Mouse (Mus musculus): ENCODE measurements at regions not wholly inside any gene's neighbourhood (a gene's known extent, or its start where the extent isn't known, plus 50 kb on each side); places are given as distances from the start of the nearest gene placed in this dataset.

DNA sequence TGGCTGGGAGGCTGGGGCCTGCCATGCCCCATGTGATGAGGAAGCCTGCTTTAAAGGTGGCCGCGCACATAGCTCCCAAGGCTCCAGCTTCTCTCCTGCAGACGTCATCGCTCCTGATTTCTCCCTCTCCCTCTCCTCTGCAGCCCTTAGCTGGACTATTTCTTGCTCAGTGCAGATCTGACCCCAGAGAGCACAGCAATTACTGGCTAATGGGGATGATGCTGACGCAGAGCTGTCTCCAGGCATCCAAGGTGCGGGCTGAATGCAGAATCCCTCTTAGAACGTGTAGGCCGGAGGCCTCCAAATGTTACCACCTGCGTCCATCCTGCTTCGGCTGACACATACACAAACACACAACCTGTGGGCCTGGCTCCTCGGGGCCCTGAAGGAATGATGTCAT, 63.5 kb upstream of the Trp53i11 start:
- no peak overlapping the region for H3K9ac ChIP-seq (ENCODE audit: insufficient read depth, low read depth, low read length, poor library complexity, severe bottlenecking)
- 0 out of 4 replicates have a peak, but pooled peaks cover 0 to 2% of the 10 kb centered on the region in 2 experiments for H3K4me1 ChIP-seq (ENCODE audit: control insufficient read depth in 2 of 2, insufficient read depth in 2 of 2, low read length in 2 of 2, poor library complexity in 1 of 2)
- no peak for DNase-seq (ENCODE audit: low read depth, low spot score)
- no peaks in the 10 kb centered on the region for H3K9me3 ChIP-seq (ENCODE audit: control insufficient read depth, insufficient read depth, low read depth, low read length)
- no peak overlapping the region for H3K27ac ChIP-seq (ENCODE audit: insufficient read depth, low read depth, low read length, poor library complexity, severe bottlenecking)
- no peak overlapping the region for H3K4me3 ChIP-seq (ENCODE audit: insufficient read depth in 1 of 2, low read depth in 1 of 2, low read length in 2 of 2, poor library complexity in 1 of 2, severe bottlenecking in 1 of 2)
- no peak for TF ChIP-seq MAFK (IDR thresholded peaks at IDR 0.05; ENCODE audit: insufficient read depth, low read depth, low read length)
- no peaks in the 10 kb centered on the region for H3K36me3 ChIP-seq (ENCODE audit: control insufficient read depth, insufficient read depth, low read length, poor library complexity, severe bottlenecking)
- in situ Hi-C loops (cut with MboI; ENCODE audit: low sequenced_read_pairs in 2 of 2, unreplicated experiment in 2 of 2) = no loop called here

DNA sequence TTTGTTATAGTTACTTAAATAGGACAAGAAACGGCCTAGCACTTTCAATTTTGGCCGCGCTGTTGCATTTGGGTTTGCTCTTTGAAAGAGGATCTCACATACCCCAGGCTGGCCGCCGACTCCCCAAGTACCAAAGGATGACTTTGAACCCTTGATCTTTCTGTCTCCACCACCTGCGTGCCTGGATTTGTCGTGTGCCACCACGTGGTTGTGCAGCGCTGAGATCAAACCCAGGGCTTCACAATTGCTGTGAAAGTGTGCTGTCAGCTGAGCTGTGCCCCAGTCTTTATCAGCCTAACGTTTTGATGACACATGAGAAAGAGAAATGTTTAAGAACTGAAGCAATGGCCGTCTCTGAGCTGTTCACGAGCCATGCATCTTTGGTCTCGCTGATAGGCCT, 67.0 kb upstream of the Trp53i11 start:
- Histone ChIP-seq H3K36me3 (ENCODE audit: control insufficient read depth, insufficient read depth, low read length, poor library complexity, severe bottlenecking) (no peaks in the 10 kb centered on the region), H3K9ac (ENCODE audit: insufficient read depth, low read depth, low read length, poor library complexity, severe bottlenecking) (no peak overlapping the region), H3K4me1 (ENCODE audit: control insufficient read depth in 2 of 2, insufficient read depth in 2 of 2, low read length in 2 of 2, poor library complexity in 1 of 2) (0 out of 4 replicates have a peak, but pooled peaks cover 0 to 2% of the 10 kb centered on the region in 2 experiments), H3K4me3 (ENCODE audit: insufficient read depth in 1 of 2, low read depth in 1 of 2, low read length in 2 of 2, poor library complexity in 1 of 2, severe bottlenecking in 1 of 2) (no peak overlapping the region), H3K9me3 (ENCODE audit: control insufficient read depth, insufficient read depth, low read depth, low read length) (no peaks in the 10 kb centered on the region), H3K27ac (ENCODE audit: insufficient read depth, low read depth, low read length, poor library complexity, severe bottlenecking) (no peak overlapping the region)
- no peak for DNase-seq (ENCODE audit: low read depth, low spot score)
- in situ Hi-C loops (cut with MboI; ENCODE audit: low sequenced_read_pairs in 2 of 2, unreplicated experiment in 2 of 2) = no loop called here
- TF ChIP-seq MAFK (IDR thresholded peaks at IDR 0.05; ENCODE audit: insufficient read depth, low read depth, low read length) (no peak), CHD2 (IDR thresholded peaks at IDR 0.05; ENCODE audit: low read depth, low read length) (no peak), HCFC1 (IDR thresholded peaks at IDR 0.05; ENCODE audit: borderline replicate concordance, insufficient read depth, low read length) (no peak), ZC3H11A (IDR thresholded peaks at IDR 0.05; ENCODE audit: borderline replicate concordance, low read depth, low read length) (no peak), ZNF384 (IDR thresholded peaks at IDR 0.05; ENCODE audit: low read depth, low read length) (no peak)

DNA sequence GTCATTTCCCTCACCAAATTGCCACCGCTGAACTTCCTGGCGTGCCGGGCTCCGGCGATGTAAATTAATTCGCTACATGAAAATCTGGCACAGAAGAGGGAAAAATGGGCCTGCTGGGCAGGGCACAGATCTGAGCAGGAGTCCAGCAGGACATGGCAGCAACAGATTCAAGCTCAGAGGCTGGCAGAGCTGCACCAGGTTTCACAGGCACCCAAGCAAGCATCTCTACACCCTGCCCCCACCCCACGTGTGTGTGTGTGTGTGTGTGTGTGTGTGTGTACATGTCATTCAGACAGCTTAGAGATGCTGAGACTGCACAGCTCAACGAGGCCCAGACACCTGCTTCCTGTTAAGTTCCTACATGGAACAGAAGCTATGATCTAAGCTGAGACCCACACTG, 68.3 kb upstream of the Trp53i11 start:
- Histone ChIP-seq H3K36me3 (ENCODE audit: control insufficient read depth, insufficient read depth, low read length, poor library complexity, severe bottlenecking) (no peaks in the 10 kb centered on the region), H3K27ac (ENCODE audit: insufficient read depth, low read depth, low read length, poor library complexity, severe bottlenecking) (no peak overlapping the region), H3K4me1 (ENCODE audit: control insufficient read depth in 2 of 2, insufficient read depth in 2 of 2, low read length in 2 of 2, poor library complexity in 1 of 2) (peaks cover 2 to 5% of the 10 kb centered on the region in 2 experiments; a peak in 2 of 4 replicates), H3K9me3 (ENCODE audit: control insufficient read depth, insufficient read depth, low read depth, low read length) (no peaks in the 10 kb centered on the region), H3K9ac (ENCODE audit: insufficient read depth, low read depth, low read length, poor library complexity, severe bottlenecking) (no peak overlapping the region), H3K4me3 (ENCODE audit: insufficient read depth in 1 of 2, low read depth in 1 of 2, low read length in 2 of 2, poor library complexity in 1 of 2, severe bottlenecking in 1 of 2) (no peak overlapping the region)
- in situ Hi-C loops (cut with MboI; ENCODE audit: low sequenced_read_pairs in 2 of 2, unreplicated experiment in 2 of 2) = no loop called here
- no peak for TF ChIP-seq ZNF384 (IDR thresholded peaks at IDR 0.05; ENCODE audit: low read depth, low read length)
- TF ChIP-seq CHD2 (IDR thresholded peaks at IDR 0.05; ENCODE audit: low read depth, low read length) = no peak
- no peak for TF ChIP-seq ZC3H11A (IDR thresholded peaks at IDR 0.05; ENCODE audit: borderline replicate concordance, low read depth, low read length)
- no peak for TF ChIP-seq HCFC1 (IDR thresholded peaks at IDR 0.05; ENCODE audit: borderline replicate concordance, insufficient read depth, low read length)
- TF ChIP-seq MAFK (IDR thresholded peaks at IDR 0.05; ENCODE audit: insufficient read depth, low read depth, low read length) = no peak
- DNase-seq (ENCODE audit: low read depth, low spot score) = no peak

DNA sequence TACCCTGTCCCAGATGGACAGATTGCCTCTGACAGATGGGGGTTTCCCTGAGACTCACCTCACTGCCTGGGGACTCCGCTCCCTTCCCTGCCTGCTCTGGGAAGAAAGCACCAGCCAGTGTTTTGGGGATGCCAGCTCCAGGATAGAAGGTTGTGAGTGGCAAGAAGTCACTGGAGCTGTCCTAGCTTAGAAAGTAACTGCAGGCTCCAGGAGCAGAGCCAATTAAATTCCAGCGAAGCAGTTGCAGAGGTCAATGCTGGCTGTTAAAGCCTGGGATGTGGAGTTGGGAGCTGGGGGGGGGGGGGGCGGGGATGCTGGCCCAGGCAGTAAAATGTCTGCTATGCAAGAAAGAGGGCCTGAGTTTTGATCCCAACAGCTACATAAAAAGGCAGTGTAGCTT, 69.3 kb upstream of the Prdm11 start:
- no peak for DNase-seq (ENCODE audit: low read depth, low spot score)
- H3K4me1 ChIP-seq (ENCODE audit: control insufficient read depth in 2 of 2, insufficient read depth in 2 of 2, low read length in 2 of 2, poor library complexity in 1 of 2) = peaks cover 0 to 9% of the 10 kb centered on the region in 2 experiments; a peak in 2 of 4 replicates
- H3K4me3 ChIP-seq (ENCODE audit: insufficient read depth in 1 of 2, low read depth in 1 of 2, low read length in 2 of 2, poor library complexity in 1 of 2, severe bottlenecking in 1 of 2) = no peak overlapping the region
- no peaks in the 10 kb centered on the region for H3K36me3 ChIP-seq (ENCODE audit: control insufficient read depth, insufficient read depth, low read length, poor library complexity, severe bottlenecking)
- no peaks in the 10 kb centered on the region for H3K9me3 ChIP-seq (ENCODE audit: control insufficient read depth, insufficient read depth, low read depth, low read length)
- no peak overlapping the region for H3K27ac ChIP-seq (ENCODE audit: insufficient read depth, low read depth, low read length, poor library complexity, severe bottlenecking)
- H3K9ac ChIP-seq (ENCODE audit: insufficient read depth, low read depth, low read length, poor library complexity, severe bottlenecking) = no peak overlapping the region
- TF ChIP-seq ZC3H11A (IDR thresholded peaks at IDR 0.05; ENCODE audit: borderline replicate concordance, low read depth, low read length) (no peak), ZNF384 (IDR thresholded peaks at IDR 0.05; ENCODE audit: low read depth, low read length) (no peak), HCFC1 (IDR thresholded peaks at IDR 0.05; ENCODE audit: borderline replicate concordance, insufficient read depth, low read length) (no peak), CHD2 (IDR thresholded peaks at IDR 0.05; ENCODE audit: low read depth, low read length) (no peak), MAFK (IDR thresholded peaks at IDR 0.05; ENCODE audit: insufficient read depth, low read depth, low read length) (no peak)
- in situ Hi-C loops (cut with MboI; ENCODE audit: low sequenced_read_pairs in 2 of 2, unreplicated experiment in 2 of 2) = no loop called here

DNA sequence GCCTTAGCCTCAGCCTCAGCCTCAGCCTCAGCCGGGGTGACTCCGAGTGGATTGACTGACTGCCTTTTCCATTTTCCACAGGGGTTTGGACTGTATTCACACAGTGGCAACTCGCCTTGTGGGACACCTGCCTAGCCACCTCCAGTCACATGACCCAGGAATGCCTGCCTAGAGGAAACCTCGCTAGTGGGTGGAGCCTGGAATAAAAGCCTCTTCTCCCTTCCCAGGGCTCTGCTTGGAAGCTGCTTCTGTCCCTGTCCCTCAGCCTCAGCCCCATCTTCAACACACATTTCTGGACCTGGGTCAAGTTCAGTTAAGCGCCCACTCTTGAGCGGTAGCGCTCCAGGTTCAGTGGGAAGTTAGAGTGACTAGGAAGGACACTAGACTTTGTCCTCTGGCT, 68.0 kb upstream of the Prdm11 start:
- Histone ChIP-seq H3K4me1 (ENCODE audit: control insufficient read depth in 2 of 2, insufficient read depth in 2 of 2, low read length in 2 of 2, poor library complexity in 1 of 2) (peaks cover 0 to 9% of the 10 kb centered on the region in 2 experiments; a peak in 2 of 4 replicates), H3K9me3 (ENCODE audit: control insufficient read depth, insufficient read depth, low read depth, low read length) (no peaks in the 10 kb centered on the region), H3K27ac (ENCODE audit: insufficient read depth, low read depth, low read length, poor library complexity, severe bottlenecking) (no peak overlapping the region), H3K9ac (ENCODE audit: insufficient read depth, low read depth, low read length, poor library complexity, severe bottlenecking) (no peak overlapping the region), H3K4me3 (ENCODE audit: insufficient read depth in 1 of 2, low read depth in 1 of 2, low read length in 2 of 2, poor library complexity in 1 of 2, severe bottlenecking in 1 of 2) (no peak overlapping the region), H3K36me3 (ENCODE audit: control insufficient read depth, insufficient read depth, low read length, poor library complexity, severe bottlenecking) (no peaks in the 10 kb centered on the region)
- peak; percentile 30 for DNase-seq (ENCODE audit: low read depth, low spot score)
- in situ Hi-C loops (cut with MboI; ENCODE audit: low sequenced_read_pairs in 2 of 2, unreplicated experiment in 2 of 2) = no loop called here
- TF ChIP-seq HCFC1 (IDR thresholded peaks at IDR 0.05; ENCODE audit: borderline replicate concordance, insufficient read depth, low read length) (no peak), MAFK (IDR thresholded peaks at IDR 0.05; ENCODE audit: insufficient read depth, low read depth, low read length) (no peak), ZC3H11A (IDR thresholded peaks at IDR 0.05; ENCODE audit: borderline replicate concordance, low read depth, low read length) (no peak), ZNF384 (IDR thresholded peaks at IDR 0.05; ENCODE audit: low read depth, low read length) (no peak), CHD2 (IDR thresholded peaks at IDR 0.05; ENCODE audit: low read depth, low read length) (no peak)
